Mouse (Mus musculus): ENCODE data around the gene Dnlz.
A peak's percentile ranks its signal among the peaks of the same experiment; 100 is the strongest.
"Not testable (repeated sequence)": the region's sequence is repeated elsewhere in the genome, so short reads cannot be mapped to it uniquely, and the experiment has no call there.

The Dnlz gene

GRCm38 (mm10) chr2:26351358-26352290 lies at the start of gene Dnlz:
Dnlz (minus strand) TSS chr2:26352110.
- peak; percentile 94 for DNase-seq (ENCODE audit: low read depth, low spot score)

- DNase-seq (ENCODE audit: low read depth, low spot score): no peak
Measured at GRCm38 (mm10) chr2:26401023-26401422, 49.1 kb upstream of the Dnlz start.

DNA sequence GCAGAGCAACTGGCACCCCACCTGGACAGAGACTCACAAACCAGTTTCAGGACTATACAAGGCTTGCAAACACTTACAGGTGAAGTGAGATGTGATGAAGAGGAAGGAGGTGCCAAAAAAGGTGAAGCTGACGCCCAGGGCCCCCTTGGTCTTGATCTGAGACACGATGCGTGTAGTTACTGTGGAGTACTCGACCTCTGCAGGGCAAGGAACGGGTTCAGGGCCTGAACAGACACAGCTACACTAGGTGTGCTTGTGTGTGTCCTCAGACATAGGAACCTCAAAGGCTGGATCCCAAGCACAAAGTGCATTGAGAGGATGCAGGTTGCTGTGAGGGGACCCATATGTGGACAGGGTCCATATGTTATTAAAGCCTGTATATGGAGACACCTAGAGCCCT lies 48.4 kb upstream of the Dnlz start:
- no peak for DNase-seq (ENCODE audit: low read depth, low spot score)

- DNase-seq (ENCODE audit: low read depth, low spot score): no peak
Measured at GRCm38 (mm10) chr2:26399647-26400046, 47.7 kb upstream of the Dnlz start.

GRCm38 (mm10) chr2:26398978-26399377 lies 47.1 kb upstream of the Dnlz start:
- no peak for DNase-seq (ENCODE audit: low read depth, low spot score)

DNA sequence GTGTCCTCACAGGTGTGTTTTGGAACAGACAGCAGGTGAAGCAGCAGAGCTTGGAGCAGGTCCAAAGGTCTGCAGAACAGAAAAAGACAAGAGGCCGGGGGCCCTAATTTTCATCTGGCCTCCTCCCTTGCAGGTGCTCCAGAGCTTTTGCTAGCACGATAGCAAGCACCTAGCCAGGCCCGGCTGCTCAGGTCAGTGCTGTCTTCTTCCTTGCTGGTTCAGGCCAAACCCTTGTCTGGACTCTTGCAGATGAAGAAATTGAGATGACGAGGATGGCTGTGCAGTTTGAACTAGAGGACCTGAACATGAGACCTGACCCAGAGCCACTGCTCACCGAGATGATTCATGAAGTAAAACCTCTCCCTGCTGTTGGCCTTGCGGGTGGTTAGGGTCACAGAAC lies 39.7 kb upstream of the Dnlz start:
- DNase-seq (ENCODE audit: low read depth, low spot score): no peak

DNA sequence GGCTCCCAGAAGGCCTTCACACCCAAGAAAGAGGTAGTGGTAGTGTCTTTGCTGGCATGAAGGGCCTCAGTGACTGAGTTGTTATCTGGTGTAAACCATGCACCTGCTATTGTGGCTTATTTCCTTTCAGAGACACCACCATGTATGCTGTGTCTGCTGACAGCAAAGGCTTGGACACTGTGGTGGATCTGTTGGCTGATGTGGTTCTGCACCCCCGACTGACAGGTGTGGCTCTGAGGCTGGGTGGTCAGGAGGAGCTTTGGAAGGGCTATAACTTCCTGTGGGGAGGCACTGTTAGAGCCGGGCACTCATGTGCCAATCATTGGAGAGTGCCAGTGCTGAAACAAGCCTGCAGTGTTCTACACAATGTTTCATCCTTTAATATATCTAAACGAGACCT lies 39.0 kb upstream of the Dnlz start:
- no peak for DNase-seq (ENCODE audit: low read depth, low spot score)

GRCm38 (mm10) chr2:26389154-26389690 lies 37.3 kb upstream of the Dnlz start, which contains the start of the genes Entr1 and Pmpca:
Entr1 (minus strand) TSS chr2:26389316.
Pmpca (plus strand) TSS chr2:26389339.
- peak; percentile 93 for DNase-seq (ENCODE audit: low read depth, low spot score)

GRCm38 (mm10) chr2:26388682-26389153 lies 36.8 kb upstream of the Dnlz start:
- DNase-seq (ENCODE audit: low read depth, low spot score): peak; percentile 28

DNA sequence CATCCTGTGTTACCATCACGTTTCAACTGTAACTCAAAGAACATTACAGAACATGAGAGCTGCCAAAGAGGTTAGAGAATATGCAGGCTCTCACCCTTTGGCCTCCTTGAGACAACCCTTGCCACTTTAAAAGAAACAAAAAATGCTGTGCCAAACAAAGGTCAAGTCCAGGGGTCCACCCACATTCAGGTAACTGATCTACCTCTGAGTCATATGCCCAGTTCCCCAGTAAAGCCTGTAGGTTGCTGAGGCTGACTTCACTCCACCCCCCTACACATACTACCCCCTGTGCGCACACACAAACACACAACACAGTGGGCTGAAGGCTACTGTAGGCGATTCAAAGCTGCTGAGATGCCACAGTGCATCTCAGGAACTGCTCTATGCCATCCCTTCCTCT lies 35.8 kb upstream of the Dnlz start:
- DNase-seq (ENCODE audit: low read depth, low spot score): no peak

DNA sequence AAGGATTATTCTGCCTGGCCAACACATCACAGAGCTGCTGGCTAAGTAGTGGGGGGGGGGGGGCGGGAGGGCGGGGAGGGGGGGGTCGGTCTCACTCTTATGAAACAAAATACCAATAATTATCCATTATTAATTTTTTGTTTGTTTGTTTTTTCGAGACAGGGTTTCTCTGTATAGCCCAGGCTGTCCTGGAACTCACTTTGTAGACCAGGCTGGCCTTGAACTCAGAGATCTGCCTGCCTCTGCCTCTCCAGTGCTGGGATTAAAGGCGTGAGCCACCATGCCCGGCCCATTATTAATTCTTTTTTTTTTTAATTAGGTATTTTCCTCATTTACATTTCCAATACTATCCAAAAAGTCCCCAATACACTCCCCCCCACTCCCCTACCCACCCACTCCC lies 29.0 kb upstream of the Dnlz start:
- not testable (repeated sequence) for DNase-seq (ENCODE audit: low read depth, low spot score)

- DNase-seq (ENCODE audit: low read depth, low spot score): peak; percentile 95
Measured at GRCm38 (mm10) chr2:26380131-26380771, 28.3 kb upstream of the Dnlz start, which contains the start of gene Snapc4. Snapc4 (minus strand) TSS chr2:26380653.

DNA sequence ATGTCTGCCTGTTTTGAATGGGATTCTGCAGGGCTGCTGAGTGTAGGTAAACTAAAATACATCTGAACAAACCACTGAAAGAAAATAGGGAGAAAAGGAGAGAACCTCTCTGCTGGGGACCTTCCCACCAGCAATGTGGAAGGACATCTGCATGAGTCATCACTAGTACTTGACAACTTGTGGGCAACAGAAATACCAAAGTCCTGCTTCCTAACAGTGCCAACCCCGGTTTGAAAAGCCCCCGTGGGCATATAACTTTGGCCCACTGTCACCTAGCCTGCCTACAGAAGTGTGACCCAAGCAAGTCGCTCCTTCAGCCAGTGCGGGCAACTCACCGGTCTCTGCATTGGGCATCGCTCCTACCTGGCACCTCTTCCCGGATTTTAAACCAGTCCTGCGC lies 20.5 kb upstream of the Dnlz start:
- no peak for DNase-seq (ENCODE audit: low read depth, low spot score)

DNA sequence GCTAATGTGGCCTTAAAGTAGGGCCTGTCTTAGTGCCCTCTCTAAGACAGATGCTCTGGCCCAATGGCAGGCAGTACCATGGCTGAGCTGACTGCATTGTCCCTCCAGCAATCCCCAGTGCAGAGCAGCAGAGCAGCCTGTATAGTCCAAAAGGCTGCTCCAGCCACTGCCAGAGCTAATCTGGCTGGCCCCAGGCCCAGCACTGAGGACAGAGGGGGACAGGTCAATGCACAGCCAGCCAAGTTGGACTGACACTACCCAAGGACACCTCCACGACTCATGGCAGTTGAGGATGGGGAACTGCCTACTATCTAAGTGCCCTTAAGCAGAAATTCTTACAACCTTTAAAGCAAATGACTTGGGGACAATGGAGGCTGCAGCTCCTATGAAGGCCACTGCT lies 16.7 kb upstream of the Dnlz start:
- no peak for DNase-seq (ENCODE audit: low read depth, low spot score)

GRCm38 (mm10) chr2:26367911-26368310 lies 16.0 kb upstream of the Dnlz start:
- DNase-seq (ENCODE audit: low read depth, low spot score): no peak

DNA sequence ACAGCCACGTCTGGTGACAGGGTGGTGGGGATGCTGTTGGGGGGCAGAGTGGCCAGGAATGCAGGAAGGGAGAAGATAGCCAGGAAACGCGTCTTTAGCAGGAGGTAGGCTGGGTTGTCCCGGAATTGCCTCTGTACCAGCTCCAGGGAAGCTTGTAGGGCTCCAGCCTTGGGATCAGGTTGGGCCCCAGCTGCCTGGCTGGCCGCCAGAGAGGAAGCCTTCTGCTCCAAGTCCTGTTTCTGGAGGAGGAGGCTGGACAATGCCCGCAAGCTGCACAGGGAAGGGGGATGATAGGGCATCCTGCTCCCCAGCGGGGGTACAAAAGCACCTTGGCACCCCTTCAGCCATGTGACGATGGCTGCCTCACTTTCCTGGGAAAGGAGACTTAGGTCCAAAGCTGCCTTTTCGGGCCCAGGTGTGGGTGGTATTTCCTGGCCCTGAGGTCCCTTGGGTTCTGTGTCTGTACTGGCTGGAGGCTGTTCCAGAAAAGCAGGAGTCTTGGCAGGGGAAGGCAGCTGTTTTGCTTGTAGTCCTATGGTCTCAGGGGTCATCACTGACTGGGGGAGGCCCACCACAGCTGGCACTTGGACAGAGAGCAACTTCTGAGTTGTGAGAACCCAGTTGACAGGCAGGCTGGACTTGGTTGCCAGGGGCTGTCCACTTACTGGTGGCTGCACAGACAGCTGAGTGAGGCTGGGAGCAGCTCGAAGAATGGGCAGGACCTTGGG lies 13.0 kb upstream of the Dnlz start:
- no peak for DNase-seq (ENCODE audit: low read depth, low spot score)

- no peak for DNase-seq (ENCODE audit: low read depth, low spot score)
Measured at GRCm38 (mm10) chr2:26363481-26363880, 11.6 kb upstream of the Dnlz start.

GRCm38 (mm10) chr2:26362991-26363390 lies 11.1 kb upstream of the Dnlz start:
- DNase-seq (ENCODE audit: low read depth, low spot score): no peak

DNA sequence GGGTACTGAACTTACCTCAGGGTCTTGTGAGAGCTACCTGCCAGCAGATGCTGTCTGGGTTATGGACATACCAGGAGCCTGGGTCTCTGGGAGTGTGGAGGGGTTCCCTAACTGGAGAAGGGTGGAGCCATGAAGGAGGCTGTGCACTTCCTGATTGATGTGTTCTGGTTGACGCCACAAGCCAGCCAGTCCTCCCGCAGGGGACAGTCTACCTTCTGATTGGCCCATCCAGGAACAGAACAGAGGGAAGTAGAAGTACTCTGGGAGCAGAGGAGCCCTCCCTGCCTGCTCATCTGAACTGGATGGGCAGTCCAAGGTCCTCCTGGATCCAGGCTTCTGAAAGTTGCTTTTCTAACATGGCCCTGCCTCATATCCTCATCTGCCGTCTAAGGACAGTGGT lies 8.9 kb upstream of the Dnlz start, which contains the start of gene Card9:
TSS of gene Card9 (minus strand) at position 147 of the 400 bp plus-strand sequence.
- no peak for DNase-seq (ENCODE audit: low read depth, low spot score)

- DNase-seq (ENCODE audit: low read depth, low spot score): no peak
Measured at GRCm38 (mm10) chr2:26359983-26360382, 8.1 kb upstream of the Dnlz start.

DNA sequence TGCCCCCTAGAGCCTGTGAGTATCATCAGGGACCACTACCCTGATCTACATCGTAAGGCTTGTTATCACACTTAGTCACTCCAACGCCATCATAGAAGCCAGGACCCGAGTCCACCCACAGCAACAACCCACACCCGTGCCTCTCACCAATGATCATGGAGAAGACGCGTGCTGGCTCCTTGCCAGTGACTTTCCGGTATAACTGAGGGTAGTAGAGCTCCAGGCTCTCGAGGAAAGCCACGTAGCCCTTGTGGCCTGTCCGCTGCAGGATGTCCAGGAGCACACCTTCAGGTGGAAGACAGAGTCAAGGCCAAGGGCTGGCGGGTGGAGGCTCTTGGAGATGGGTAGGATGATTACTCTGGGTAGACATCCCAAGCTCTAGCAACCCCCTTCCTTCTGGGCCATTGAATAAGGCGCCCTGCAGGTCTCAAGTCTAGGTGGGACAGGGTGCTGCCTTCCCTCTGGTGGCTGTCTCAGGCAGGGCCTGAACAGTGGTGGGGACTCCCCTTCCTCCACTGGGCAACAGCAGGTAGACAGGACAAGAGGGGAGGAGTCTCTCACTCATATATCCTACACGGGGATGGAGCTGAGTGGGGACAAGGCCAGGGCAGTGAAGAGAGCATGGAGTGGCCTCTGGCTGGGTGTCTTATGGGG lies 6.9 kb upstream of the Dnlz start:
- DNase-seq (ENCODE audit: low read depth, low spot score): no peak

Data from ZHBTc4 (cell line).